Mouse (Mus musculus) cortical plate, adult 2 months (tissue): Measurements from ENCODE around the gene Npepl1.

Source experiments
- CTCF ChIP-seq: fragments of 200-500 bp; IDR thresholded peaks from 2 replicates; pipeline ENCODE4 v1.5.1; 2011; ENCODE audit warnings: mild to moderate bottlenecking, control low read depth, low read length; ENCODE audit not compliant: insufficient read depth; ENCODE audit errors: extremely low read depth
- POLR2A ChIP-seq: fragments of 200-500 bp; IDR thresholded peaks from 2 replicates; pipeline ENCODE4 v1.6.1; 2011; ENCODE audit warnings: mild to moderate bottlenecking, low read length, control low read depth; ENCODE audit not compliant: insufficient read depth; ENCODE audit errors: extremely low read depth

- TF ChIP-seq CTCF (no peak), POLR2A (no peak)
Observed at GRCm38 (mm10) chr2:174102399-174102798, 7.8 kb upstream of the Npepl1 start.
